Mouse (Mus musculus): Measurements from ENCODE around the gene Olfr877.

- TF ChIP-seq EP300 (IDR thresholded peaks at IDR 0.05; ENCODE audit: low read depth) (no peak), CTCF (IDR thresholded peaks at IDR 0.05; ENCODE audit: low read depth) (no peak)
Observed at GRCm38 (mm10) chr9:37833341-37833740, 20.7 kb upstream of the Olfr877 start.

Measured in heart, postnatal 0 days (tissue).